Mouse (Mus musculus) gastrocnemius, postnatal 36 days (tissue): ENCODE results near the gene Gm21974. TPM values are rescaled to one million over a fixed set of nuclear protein-coding genes. Genes with fewer than 3 reads are reported as not detected.
"Not testable (repeated sequence)": the region's sequence is repeated elsewhere in the genome, so short reads cannot be mapped to it uniquely, and the experiment has no call there.

Experiments used
- DNase-seq, 2 experiments: peaks; one replicate each; pipeline ENCODE4 v3.0.0; 2022
- intact Hi-C: fragments of 180-260 bp; cut with DNase I; formaldehyde crosslinking; loops from one replicate; pipeline ENCODE4 v1.15.1; 2025
- total RNA-seq, 2 experiments: library from RNA; stranded (reverse); gene quantifications; 2 replicates each; pipeline ENCODE4 v1.2.3; 2021

Gene Gm21974
- total RNA-seq, 2 experiments from 2014 or later = not detected

DNA sequence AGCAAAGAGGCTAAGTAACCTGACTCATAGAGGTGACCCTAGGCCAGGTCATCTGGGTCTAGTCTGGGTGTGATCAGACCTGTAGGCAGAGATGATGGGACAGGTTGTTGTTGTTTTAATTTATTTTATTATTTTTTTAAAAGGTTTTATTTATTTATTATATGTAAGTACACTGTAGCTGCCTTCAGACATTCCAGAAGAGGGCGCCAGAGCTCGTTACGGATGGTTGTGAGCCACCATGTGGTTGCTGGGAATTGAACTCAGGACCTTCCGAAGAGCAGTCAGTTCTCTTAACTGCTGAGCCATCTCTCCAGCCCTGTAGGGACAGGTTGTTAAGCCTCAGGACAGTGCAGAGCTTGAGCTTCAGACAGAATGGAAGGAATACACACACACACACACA, 57.4 kb downstream of the Gm21974 start:
- intact Hi-C loops, DNase-seq: not testable (repeated sequence)

DNA sequence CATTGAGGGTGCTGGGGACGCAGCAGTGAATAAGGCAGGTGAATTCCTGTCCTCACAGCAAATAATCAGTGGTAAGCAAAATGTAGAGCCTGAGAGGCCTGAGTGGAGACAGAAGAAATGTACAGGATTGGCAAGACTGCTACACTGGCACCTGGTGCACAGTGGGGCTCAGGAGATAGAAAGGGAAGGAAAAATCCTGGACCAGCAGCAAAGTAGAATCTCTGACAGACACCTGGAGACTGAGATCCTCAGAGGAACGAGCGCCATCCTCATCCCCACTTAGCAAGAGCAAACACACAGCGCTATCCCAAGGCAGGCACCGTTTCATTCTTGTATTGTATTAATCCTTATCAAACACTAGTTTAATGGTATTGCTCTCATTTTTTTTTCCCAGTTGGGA, 57.8 kb downstream of the Gm21974 start:
- no peak for DNase-seq
- intact Hi-C loops = no loop called here

Other genes with a start within 250 kb of the Gm21974 start
- gene Bcl7c, start 186.5 kb downstream of the Gm21974 start, total RNA-seq = 10 to 100 TPM; 33.7 to 35.3 TPM
- 10 to 100 TPM; 14.6 to 18.7 TPM for gene Ctf1, start 182.7 kb downstream of the Gm21974 start, total RNA-seq
- gene Ctf2, start 163.3 kb downstream of the Gm21974 start, total RNA-seq = not detected
- gene Fbxl19, start 150.9 kb downstream of the Gm21974 start, total RNA-seq = 1 to 10 TPM; 1.9 to 2.5 TPM
- gene Orai3, start 125.6 kb downstream of the Gm21974 start, total RNA-seq = 1 to 10 TPM; 8.4 to 9.2 TPM
- 10 to 100 TPM; 13.0 to 21.3 TPM for gene Setd1a, start 118.8 kb downstream of the Gm21974 start, total RNA-seq
- 1 to 10 TPM in 1 of 2 experiments, under 1 TPM in 1; 0.31 to 2.1 TPM for gene Gm49388, start 109.8 kb downstream of the Gm21974 start, total RNA-seq
- gene Hsd3b7, start 94.8 kb downstream of the Gm21974 start, total RNA-seq = 1 to 10 TPM; 5.5 to 5.6 TPM
- gene Stx4a, start 71.2 kb downstream of the Gm21974 start, total RNA-seq = 10 to 100 TPM; 43.0 to 47.4 TPM
- 1 to 10 TPM in 1 of 2 experiments, under 1 TPM in 1; 0.64 to 1.1 TPM for gene Stx1b, start 70.9 kb downstream of the Gm21974 start, total RNA-seq
- gene Zfp646, start 19.2 kb downstream of the Gm21974 start, total RNA-seq = 10 to 100 TPM; 10.4 to 12.7 TPM
- gene Zfp668, start 18.6 kb downstream of the Gm21974 start, total RNA-seq = 1 to 10 TPM; 2.4 to 3.6 TPM
- gene Prss53, start 4.5 kb downstream of the Gm21974 start, total RNA-seq = 1 to 10 TPM; 1.5 to 1.7 TPM
- gene Vkorc1, start 163 bp upstream of the Gm21974 start, total RNA-seq = 10 to 100 TPM; 10.6 to 12.2 TPM
- 100 to 1,000 TPM; 155 TPM for gene Bckdk, start 8.6 kb upstream of the Gm21974 start, total RNA-seq
- gene Kat8, start 17.1 kb upstream of the Gm21974 start, total RNA-seq = 10 to 100 TPM; 20.7 to 20.9 TPM
- not detected for gene Prss8, start 34.6 kb upstream of the Gm21974 start, total RNA-seq
- gene Prss36, start 51.3 kb upstream of the Gm21974 start, total RNA-seq = 1 to 10 TPM; 6.5 to 7.2 TPM
- 10 to 100 TPM; 60.9 to 92.2 TPM for gene Fus, start 72.0 kb upstream of the Gm21974 start, total RNA-seq
- gene Pycard, start 98.4 kb upstream of the Gm21974 start, total RNA-seq = 1 to 10 TPM; 1.2 to 1.6 TPM
- 100 to 1,000 TPM; 200 to 226 TPM for gene Trim72, start 108.5 kb upstream of the Gm21974 start, total RNA-seq
- gene Itgam, start 167.2 kb upstream of the Gm21974 start, total RNA-seq = 1 to 10 TPM; 1.6 TPM
- gene Gm49368, start 167.2 kb upstream of the Gm21974 start, total RNA-seq = under 1 TPM in 1 of 2 experiments, not detected in 1; 0.05 TPM
- gene Itgax, start 234.1 kb upstream of the Gm21974 start, total RNA-seq = under 1 TPM; 0.15 to 0.67 TPM